Mouse (Mus musculus) forebrain, embryonic 10.5 days (tissue): Measurements from ENCODE around the gene Frmd5. TPM values are rescaled to one million over a fixed set of nuclear protein-coding genes. Genes with fewer than 3 reads are reported as not detected.
"Not testable (repeated sequence)": the region's sequence is repeated elsewhere in the genome, so short reads cannot be mapped to it uniquely, and the experiment has no call there.

Source experiments
- DNase-seq: peaks from one replicate; pipeline ENCODE4 v3.0.0-alpha.2; 2017; ENCODE audit warnings: low spot score; ENCODE audit errors: extremely low spot score
- H3K27ac ChIP-seq: fragments of 300-500 bp; sonication (generic); 2 replicates; pipeline ENCODE4 v1.5.1; 2016; ENCODE audit warnings: mild to moderate bottlenecking
- H3K27me3 ChIP-seq: fragments of 300-500 bp; sonication (generic); 2 replicates; pipeline ENCODE4 v1.6.1; 2016; ENCODE audit warnings: mild to moderate bottlenecking; ENCODE audit not compliant: poor library complexity, severe bottlenecking
- H3K36me3 ChIP-seq: fragments of 300-500 bp; sonication (generic); replicated peaks from 2 replicates; pipeline ENCODE4 v1.6.1; 2016; ENCODE audit warnings: mild to moderate bottlenecking, moderate library complexity
- H3K4me1 ChIP-seq: fragments of 300-500 bp; sonication (generic); 2 replicates; pipeline ENCODE4 v1.6.1; 2016
- H3K4me3 ChIP-seq: fragments of 300-500 bp; sonication (generic); 2 replicates; pipeline ENCODE4 v1.5.1; 2016; ENCODE audit warnings: mild to moderate bottlenecking, moderate library complexity
- H3K9me3 ChIP-seq: fragments of 300-500 bp; sonication (generic); 2 replicates; pipeline ENCODE4 v1.6.1; 2016; ENCODE audit warnings: mild to moderate bottlenecking, moderate library complexity
- WGBS: fragments of 180-500 bp; shearing (Covaris S2); methylation state at CpG from one replicate; pipeline ENCODE4 v1.1.7; 2016; 5-methylcytosine and 5-hydroxymethylcytosine counted together
- polyA plus RNA-seq: library from polyadenylated mRNA; unstranded; fragments of >200 nt; fragmentation: Nextera tagmentation; extraction: Ambion mirVana; gene quantifications from 2 replicates; pipeline ENCODE4 v1.2.1, GENCODE M21; 2016

The Frmd5 gene
- polyA plus RNA-seq = 13.9 and 15.6 TPM in 2 replicates

GRCm38 (mm10) chr2:121806959-121807653 is at the start of gene Frmd5:
Gene Frmd5 (minus strand): TSS chr2:121807087.
- DNase-seq = peak; percentile 91
- under 1% methylated on average over 35 of the region's 35 CpGs for WGBS

DNA sequence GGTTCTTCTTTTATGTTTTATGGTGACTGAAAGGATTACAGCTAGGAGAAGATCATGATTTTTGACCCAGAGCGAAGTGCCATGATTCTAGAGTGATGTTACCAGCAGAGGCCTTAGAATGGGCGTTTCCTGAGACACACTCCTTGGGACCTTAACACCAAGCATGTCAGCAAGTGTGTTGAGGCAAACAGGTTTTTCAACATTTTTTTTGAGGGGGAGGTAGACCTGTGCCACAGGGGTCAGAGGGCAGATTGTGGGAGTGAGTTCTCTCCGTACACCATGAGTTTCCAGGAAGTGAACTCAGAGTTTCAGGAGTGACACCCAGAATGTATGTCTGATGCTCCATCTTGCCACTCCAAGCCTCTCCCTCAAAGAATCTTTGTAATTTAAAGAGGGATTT is 47.1 kb upstream of the Frmd5 start:
- Histone ChIP-seq H3K27me3 (no peaks in the 10 kb centered on the region), H3K27ac (no peak overlapping the region), H3K4me1 (no peaks in the 10 kb centered on the region), H3K9me3 (no peaks in the 10 kb centered on the region), H3K4me3 (no peak overlapping the region), H3K36me3 (no peaks in the 10 kb centered on the region)
- 80% methylated on average over 3 of the region's 3 CpGs for WGBS
- no peak for DNase-seq

More at GRCm38 (mm10) chr2:121806959-121807653, at the start of gene Frmd5:
- H3K36me3 ChIP-seq = no peaks in the 10 kb centered on the region
- H3K4me1 ChIP-seq = peaks cover 46% of the 10 kb centered on the region
- peak within 1 kb of the TSS; percentile 87 for H3K4me3 ChIP-seq
- H3K27ac ChIP-seq = peak within 1 kb of the TSS; percentile 94
- H3K9me3 ChIP-seq = no peaks in the 10 kb centered on the region
- H3K27me3 ChIP-seq = peaks cover 54% of the 10 kb centered on the region

DNA sequence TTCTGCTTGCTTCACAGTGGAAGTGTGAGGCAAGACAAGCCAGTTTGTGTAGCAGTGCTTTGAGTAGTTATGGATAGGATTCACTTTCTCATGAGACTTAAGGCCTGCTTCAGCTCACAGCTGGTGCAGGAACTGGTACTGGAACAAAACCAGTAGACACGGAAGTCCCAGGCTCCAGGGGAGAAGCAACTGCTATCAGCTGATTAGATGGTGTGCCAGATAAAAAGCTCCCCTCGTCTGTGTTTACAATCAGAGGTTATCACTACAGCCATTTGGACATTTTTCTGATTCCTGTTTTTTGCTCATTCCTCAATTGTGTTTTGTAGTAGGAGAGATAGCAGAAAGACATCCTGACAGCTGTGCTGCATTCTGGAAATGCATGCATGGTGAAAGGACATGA is 45.2 kb upstream of the Frmd5 start:
- no peaks in the 10 kb centered on the region for H3K9me3 ChIP-seq
- H3K27ac ChIP-seq = no peak overlapping the region
- no peaks in the 10 kb centered on the region for H3K36me3 ChIP-seq
- WGBS = 75% methylated on average over 2 of the region's 2 CpGs
- H3K4me3 ChIP-seq = no peak overlapping the region
- no peak for DNase-seq
- no peaks in the 10 kb centered on the region for H3K27me3 ChIP-seq
- H3K4me1 ChIP-seq = no peaks in the 10 kb centered on the region

- H3K27me3 ChIP-seq = no peaks in the 10 kb centered on the region
- peaks cover 5% of the 10 kb centered on the region; the same call in 1 of the 2 replicates for H3K4me1 ChIP-seq
- no peaks in the 10 kb centered on the region for H3K9me3 ChIP-seq
- WGBS = 71% methylated on average over 8 of the region's 8 CpGs
- no peaks in the 10 kb centered on the region for H3K36me3 ChIP-seq
- DNase-seq = no peak
- no peak overlapping the region for H3K27ac ChIP-seq
- H3K4me3 ChIP-seq = no peak overlapping the region
Observed at GRCm38 (mm10) chr2:121846050-121846449, 39.2 kb upstream of the Frmd5 start.

- Histone ChIP-seq H3K27ac (no peak overlapping the region), H3K9me3 (0 out of 2 replicates have a peak, but pooled peaks cover 3% of the 10 kb centered on the region), H3K4me1 (peaks cover 5% of the 10 kb centered on the region; the same call in 1 of the 2 replicates), H3K27me3 (no peaks in the 10 kb centered on the region), H3K36me3 (no peaks in the 10 kb centered on the region), H3K4me3 (no peak overlapping the region)
- 82% methylated on average over 3 of the region's 3 CpGs for WGBS
- DNase-seq = no peak
Observed at GRCm38 (mm10) chr2:121842249-121842648, 35.4 kb upstream of the Frmd5 start.

DNA sequence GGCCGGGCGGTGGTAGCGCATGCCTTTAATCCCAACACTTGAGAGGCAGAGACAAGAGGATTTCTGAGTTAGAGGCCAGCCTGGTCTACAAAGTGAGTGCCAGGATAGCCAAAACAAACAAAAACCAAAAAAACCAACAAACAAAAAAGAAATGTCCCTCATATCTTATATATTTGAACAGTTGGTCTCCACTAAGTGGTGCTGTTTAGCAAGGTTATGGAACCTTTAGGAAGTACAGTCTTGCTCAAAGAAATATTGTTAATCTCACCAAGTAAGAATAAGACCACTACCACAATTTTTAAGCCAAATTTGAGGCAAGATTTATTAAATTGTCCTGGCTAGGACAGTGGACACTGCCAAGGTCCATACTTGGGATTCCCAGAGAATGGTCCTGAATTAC is 34.6 kb upstream of the Frmd5 start:
- 95% methylated on average over 3 of the region's 3 CpGs for WGBS
- Histone ChIP-seq H3K27me3 (no peaks in the 10 kb centered on the region), H3K36me3 (no peaks in the 10 kb centered on the region), H3K27ac (no peak overlapping the region), H3K4me1 (peaks cover 5% of the 10 kb centered on the region; the same call in 1 of the 2 replicates), H3K9me3 (0 out of 2 replicates have a peak, but pooled peaks cover 3% of the 10 kb centered on the region), H3K4me3 (no peak overlapping the region)
- DNase-seq = no peak

GRCm38 (mm10) chr2:121834926-121835325 is 28.0 kb upstream of the Frmd5 start:
- Histone ChIP-seq H3K27ac (no peak overlapping the region), H3K36me3 (no peaks in the 10 kb centered on the region), H3K4me3 (no peak overlapping the region; the same call in 1 of the 2 replicates), H3K27me3 (no peaks in the 10 kb centered on the region), H3K4me1 (no peaks in the 10 kb centered on the region), H3K9me3 (0 out of 2 replicates have a peak, but pooled peaks cover 3% of the 10 kb centered on the region)
- DNase-seq = no peak
- WGBS = 49% methylated on average over 3 of the region's 3 CpGs

DNA sequence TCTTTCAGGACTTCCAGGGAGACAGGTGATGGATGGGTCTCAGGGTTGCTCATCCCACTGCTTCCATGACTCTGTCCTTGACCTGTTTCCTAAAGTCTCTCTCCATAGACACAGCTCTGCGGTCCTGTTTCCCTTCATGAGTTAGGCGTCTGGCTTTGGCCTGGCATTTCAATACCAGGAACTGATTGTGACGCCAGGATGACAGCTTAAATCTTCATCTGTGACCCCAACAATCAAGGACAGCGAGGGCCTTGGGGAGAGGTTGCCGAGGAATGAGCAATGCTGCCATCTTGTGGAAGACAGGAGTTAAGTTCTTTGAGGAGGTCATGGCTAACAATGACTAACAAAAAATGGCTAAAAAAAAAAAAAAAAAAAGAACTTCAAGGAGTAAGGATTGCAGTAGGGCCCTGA is 25.6 kb upstream of the Frmd5 start:
- Histone ChIP-seq H3K27ac (no peak overlapping the region), H3K27me3 (no peaks in the 10 kb centered on the region), H3K9me3 (no peaks in the 10 kb centered on the region), H3K4me3 (no peak overlapping the region), H3K4me1 (no peaks in the 10 kb centered on the region), H3K36me3 (no peaks in the 10 kb centered on the region)
- peak; percentile 64 for DNase-seq
- 12% methylated on average over 5 of the region's 5 CpGs for WGBS

DNA sequence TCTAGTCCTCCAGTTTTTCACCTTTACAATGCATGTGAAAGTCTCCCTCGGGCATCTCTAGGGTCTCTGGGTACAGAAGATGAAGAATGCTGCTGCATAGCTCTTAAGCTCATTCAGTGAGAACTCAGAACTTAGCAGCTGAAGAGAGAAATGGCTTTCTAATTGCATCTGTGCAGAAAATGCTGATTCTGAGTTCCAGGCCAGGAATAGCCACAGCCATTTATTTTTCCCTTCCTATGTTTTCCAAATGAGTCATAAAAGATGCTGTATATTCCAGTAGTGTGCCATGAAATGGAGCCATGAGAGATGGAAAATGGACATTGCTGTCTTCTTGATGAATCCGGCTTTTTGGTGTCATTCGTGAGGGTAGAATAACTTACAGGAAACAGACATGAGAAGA is 21.5 kb upstream of the Frmd5 start:
- Histone ChIP-seq H3K4me1 (no peaks in the 10 kb centered on the region), H3K9me3 (no peaks in the 10 kb centered on the region), H3K27ac (no peak overlapping the region), H3K36me3 (no peaks in the 10 kb centered on the region), H3K27me3 (no peaks in the 10 kb centered on the region), H3K4me3 (no peak overlapping the region)
- WGBS = 93% methylated on average over 3 of the region's 3 CpGs
- no peak for DNase-seq

DNA sequence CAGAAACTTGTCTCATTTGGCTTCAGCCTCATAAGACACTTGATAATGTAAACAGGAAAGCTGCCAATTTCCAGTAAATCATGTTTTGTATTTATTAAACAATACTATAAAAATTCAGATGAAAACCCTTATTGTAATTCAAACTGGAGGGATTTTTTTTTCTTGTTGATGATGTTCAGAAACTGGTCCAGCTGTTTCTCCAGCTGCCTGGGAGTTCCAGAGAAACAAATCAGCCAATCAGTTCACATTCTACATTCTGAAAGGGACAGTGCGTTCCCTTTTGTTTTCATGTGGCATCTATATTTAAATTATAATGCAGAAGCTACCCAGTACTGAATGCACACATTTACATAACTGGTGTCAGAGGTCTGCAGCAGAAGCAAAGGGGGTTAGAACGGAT is 19.3 kb upstream of the Frmd5 start:
- no peak overlapping the region for H3K27ac ChIP-seq
- WGBS = 65% methylated on average over 2 of the region's 2 CpGs
- H3K27me3 ChIP-seq = no peaks in the 10 kb centered on the region

GRCm38 (mm10) chr2:121824653-121825052 is 17.8 kb upstream of the Frmd5 start:
- Histone ChIP-seq H3K27me3 (no peaks in the 10 kb centered on the region), H3K36me3 (no peaks in the 10 kb centered on the region), H3K27ac (no peak overlapping the region), H3K9me3 (no peaks in the 10 kb centered on the region), H3K4me3 (no peak overlapping the region), H3K4me1 (no peaks in the 10 kb centered on the region)
- no peak for DNase-seq
- WGBS = 74% methylated on average over 5 of the region's 5 CpGs

More for the DNA sequence above, 19.3 kb upstream of the Frmd5 start:
- no peaks in the 10 kb centered on the region for H3K9me3 ChIP-seq
- no peak for DNase-seq
- no peaks in the 10 kb centered on the region for H3K4me1 ChIP-seq
- no peaks in the 10 kb centered on the region for H3K36me3 ChIP-seq
- no peak overlapping the region for H3K4me3 ChIP-seq

DNA sequence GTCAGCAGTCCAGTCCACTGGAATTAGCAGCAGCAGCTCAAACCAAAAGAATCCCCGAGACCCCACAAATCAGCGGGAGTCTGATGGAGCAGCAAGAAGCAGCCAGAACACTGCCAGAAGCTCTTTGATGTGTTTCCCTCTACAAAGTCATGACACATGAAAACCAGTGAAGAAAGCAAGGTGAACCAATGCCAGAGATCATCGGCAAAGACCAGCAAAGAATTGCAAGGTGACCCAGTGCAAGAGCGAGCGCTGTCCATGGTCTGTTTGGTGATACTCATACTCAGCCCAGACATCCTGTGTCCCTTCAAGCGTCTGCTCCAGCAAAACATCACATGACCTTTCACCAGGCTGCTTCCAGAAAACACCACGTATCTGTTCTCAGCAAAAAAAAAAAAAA is 14.9 kb upstream of the Frmd5 start:
- no peak for DNase-seq
- Histone ChIP-seq H3K27ac (no peak overlapping the region), H3K27me3 (no peaks in the 10 kb centered on the region), H3K4me1 (no peaks in the 10 kb centered on the region), H3K36me3 (no peaks in the 10 kb centered on the region), H3K4me3 (no peak overlapping the region), H3K9me3 (no peaks in the 10 kb centered on the region)
- WGBS = 94% methylated on average over 7 of the region's 7 CpGs

GRCm38 (mm10) chr2:121810876-121811275 is 4.0 kb upstream of the Frmd5 start:
- 95% methylated on average over 6 of the region's 6 CpGs for WGBS
- not testable (repeated sequence) for DNase-seq

More at GRCm38 (mm10) chr2:121810876-121811275, 4.0 kb upstream of the Frmd5 start:
- H3K4me3 ChIP-seq, H3K27ac ChIP-seq, H3K36me3 ChIP-seq, H3K9me3 ChIP-seq: not testable (repeated sequence)
- peaks cover 18% of the 10 kb centered on the region for H3K4me1 ChIP-seq
- peaks cover 42% of the 10 kb centered on the region for H3K27me3 ChIP-seq
